Mouse (Mus musculus): ENCODE results near the gene Cspg4. TPM values are rescaled to one million over a fixed set of nuclear protein-coding genes. Genes with fewer than 3 reads are reported as not detected.

The Cspg4 gene
- polyA plus RNA-seq, 1 experiment from 2014 or later = 32.5 TPM

- Histone ChIP-seq H3K4me3 (no peak overlapping the region), H3K4me2 (no peak overlapping the region), H3K36me3 (peaks cover 52% of the 10 kb centered on the region), H3K9ac (0 out of 2 replicates have a peak overlapping the region, but pooled peaks have one; percentile 8), H3K27ac (ENCODE audit: poor library complexity, severe bottlenecking) (0 out of 2 replicates have a peak overlapping the region, but pooled peaks have one; percentile 16), H3K9me3 (replicated peaks) (no peaks in the 10 kb centered on the region), H3K4me1 (replicated peaks) (peaks cover 45% of the 10 kb centered on the region), H3K27me3 (replicated peaks) (no peaks in the 10 kb centered on the region)
- peak; percentile 19; the same call in 1 of the 2 replicates for ATAC-seq (ENCODE audit: insufficient number of reproducible peaks, low FRiP score)
- WGBS = 71% methylated on average over 3 of the region's 3 CpGs
Measured at GRCm38 (mm10) chr9:56881539-56882082, 16.8 kb downstream of the Cspg4 start.

GRCm38 (mm10) chr9:56882283-56882682 lies 17.4 kb downstream of the Cspg4 start:
- Histone ChIP-seq H3K27ac (ENCODE audit: poor library complexity, severe bottlenecking) (0 out of 2 replicates have a peak overlapping the region, but pooled peaks have one; percentile 16), H3K4me1 (replicated peaks) (peaks cover 38% of the 10 kb centered on the region), H3K9ac (no peak overlapping the region), H3K36me3 (peaks cover 56% of the 10 kb centered on the region), H3K9me3 (replicated peaks) (no peaks in the 10 kb centered on the region), H3K27me3 (replicated peaks) (no peaks in the 10 kb centered on the region), H3K4me3 (no peak overlapping the region), H3K4me2 (no peak overlapping the region)
- ATAC-seq (ENCODE audit: insufficient number of reproducible peaks, low FRiP score) = no peak
- WGBS = 64% methylated on average over 4 of the region's 4 CpGs

GRCm38 (mm10) chr9:56882818-56883217 lies 18.0 kb downstream of the Cspg4 start:
- peaks cover 58% of the 10 kb centered on the region for H3K36me3 ChIP-seq
- no peak overlapping the region for H3K9ac ChIP-seq
- peaks cover 36% of the 10 kb centered on the region for H3K4me1 ChIP-seq (replicated peaks)
- H3K27ac ChIP-seq (ENCODE audit: poor library complexity, severe bottlenecking) = no peak overlapping the region
- no peak overlapping the region for H3K4me3 ChIP-seq
- no peak overlapping the region for H3K4me2 ChIP-seq
- no peaks in the 10 kb centered on the region for H3K9me3 ChIP-seq (replicated peaks)
- no peaks in the 10 kb centered on the region for H3K27me3 ChIP-seq (replicated peaks)
- WGBS = 57% methylated on average over 12 of the region's 12 CpGs
- no peak for ATAC-seq (ENCODE audit: insufficient number of reproducible peaks, low FRiP score)

DNA sequence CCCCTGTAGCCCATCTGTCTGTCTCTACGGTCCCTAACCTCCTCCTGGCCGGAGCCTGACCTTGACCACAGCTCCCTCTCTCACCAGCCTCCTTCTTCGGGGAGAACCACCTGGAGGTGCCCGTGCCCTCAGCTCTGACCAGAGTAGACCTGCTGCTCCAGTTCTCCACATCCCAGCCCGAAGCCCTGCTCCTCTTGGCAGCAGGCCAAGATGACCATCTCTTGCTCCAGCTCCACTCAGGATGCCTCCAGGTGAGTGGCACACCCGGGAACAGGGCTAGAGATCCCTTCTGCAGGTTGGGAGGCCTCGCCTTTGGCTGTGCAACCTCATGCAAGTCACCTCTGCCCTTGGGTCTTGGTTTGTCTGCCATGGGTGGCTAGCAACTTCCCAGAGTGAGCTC lies 18.6 kb downstream of the Cspg4 start:
- 87% methylated on average over 7 of the region's 7 CpGs for WGBS
- peaks cover 35% of the 10 kb centered on the region for H3K4me1 ChIP-seq (replicated peaks)
- H3K9me3 ChIP-seq (replicated peaks) = no peaks in the 10 kb centered on the region
- no peak for ATAC-seq (ENCODE audit: insufficient number of reproducible peaks, low FRiP score)
- no peak overlapping the region for H3K4me3 ChIP-seq
- H3K36me3 ChIP-seq = peaks cover 63% of the 10 kb centered on the region
- H3K27ac ChIP-seq (ENCODE audit: poor library complexity, severe bottlenecking) = no peak overlapping the region
- H3K27me3 ChIP-seq (replicated peaks) = no peaks in the 10 kb centered on the region
- no peak overlapping the region for H3K9ac ChIP-seq
- no peak overlapping the region for H3K4me2 ChIP-seq

GRCm38 (mm10) chr9:56884328-56884727 lies 19.5 kb downstream of the Cspg4 start:
- H3K36me3 ChIP-seq = peaks cover 72% of the 10 kb centered on the region
- H3K4me1 ChIP-seq (replicated peaks) = peaks cover 28% of the 10 kb centered on the region
- ATAC-seq (ENCODE audit: insufficient number of reproducible peaks, low FRiP score) = no peak
- H3K9me3 ChIP-seq (replicated peaks) = no peaks in the 10 kb centered on the region
- H3K27ac ChIP-seq (ENCODE audit: poor library complexity, severe bottlenecking) = no peak overlapping the region
- H3K9ac ChIP-seq = no peak overlapping the region; the same call in 1 of the 2 replicates
- H3K27me3 ChIP-seq (replicated peaks) = no peaks in the 10 kb centered on the region
- H3K4me3 ChIP-seq = no peak overlapping the region
- WGBS = 69% methylated on average over 4 of the region's 4 CpGs
- no peak overlapping the region for H3K4me2 ChIP-seq

- H3K27me3 ChIP-seq (replicated peaks) = no peaks in the 10 kb centered on the region
- H3K4me2 ChIP-seq = no peak overlapping the region
- no peak overlapping the region for H3K27ac ChIP-seq (ENCODE audit: poor library complexity, severe bottlenecking)
- H3K4me1 ChIP-seq (replicated peaks) = peaks cover 16% of the 10 kb centered on the region
- no peaks in the 10 kb centered on the region for H3K9me3 ChIP-seq (replicated peaks)
- ATAC-seq (ENCODE audit: insufficient number of reproducible peaks, low FRiP score) = no peak
- no peak overlapping the region for H3K9ac ChIP-seq
- 63% methylated on average over 13 of the region's 13 CpGs for WGBS
- H3K4me3 ChIP-seq = no peak overlapping the region
- peaks cover 85% of the 10 kb centered on the region for H3K36me3 ChIP-seq
Measured at GRCm38 (mm10) chr9:56886113-56886512, 21.3 kb downstream of the Cspg4 start.

GRCm38 (mm10) chr9:56886601-56887000 lies 21.8 kb downstream of the Cspg4 start:
- H3K4me2 ChIP-seq = no peak overlapping the region
- H3K4me3 ChIP-seq = no peak overlapping the region
- peaks cover 15% of the 10 kb centered on the region for H3K4me1 ChIP-seq (replicated peaks)
- no peak overlapping the region for H3K9ac ChIP-seq
- peaks cover 80% of the 10 kb centered on the region for H3K36me3 ChIP-seq
- no peak for ATAC-seq (ENCODE audit: insufficient number of reproducible peaks, low FRiP score)
- no peaks in the 10 kb centered on the region for H3K27me3 ChIP-seq (replicated peaks)
- WGBS = 78% methylated on average over 15 of the region's 15 CpGs
- no peak overlapping the region for H3K27ac ChIP-seq (ENCODE audit: poor library complexity, severe bottlenecking)
- no peaks in the 10 kb centered on the region for H3K9me3 ChIP-seq (replicated peaks)

- no peak for ATAC-seq (ENCODE audit: insufficient number of reproducible peaks, low FRiP score)
Measured at GRCm38 (mm10) chr9:56887581-56887980, 22.7 kb downstream of the Cspg4 start.

GRCm38 (mm10) chr9:56889817-56890216 lies 25.0 kb downstream of the Cspg4 start:
- no peak overlapping the region for H3K4me3 ChIP-seq
- no peak overlapping the region for H3K9ac ChIP-seq
- ATAC-seq (ENCODE audit: insufficient number of reproducible peaks, low FRiP score) = no peak
- 19% methylated on average over 14 of the region's 14 CpGs for WGBS
- no peak overlapping the region for H3K27ac ChIP-seq (ENCODE audit: poor library complexity, severe bottlenecking)
- no peak overlapping the region for H3K4me2 ChIP-seq
- peaks cover 11% of the 10 kb centered on the region; the same call in 1 of the 2 replicates for H3K27me3 ChIP-seq (replicated peaks)
- peaks cover 30% of the 10 kb centered on the region for H3K4me1 ChIP-seq (replicated peaks)
- H3K36me3 ChIP-seq = peaks cover 77% of the 10 kb centered on the region
- no peaks in the 10 kb centered on the region for H3K9me3 ChIP-seq (replicated peaks)

More at GRCm38 (mm10) chr9:56887581-56887980, 22.7 kb downstream of the Cspg4 start:
- H3K36me3 ChIP-seq = peaks cover 84% of the 10 kb centered on the region
- H3K27me3 ChIP-seq (replicated peaks) = peaks cover 6% of the 10 kb centered on the region; the same call in 1 of the 2 replicates
- no peak overlapping the region for H3K9ac ChIP-seq
- no peak overlapping the region for H3K27ac ChIP-seq (ENCODE audit: poor library complexity, severe bottlenecking)
- WGBS = 92% methylated on average over 16 of the region's 16 CpGs
- H3K9me3 ChIP-seq (replicated peaks) = no peaks in the 10 kb centered on the region
- peaks cover 14% of the 10 kb centered on the region for H3K4me1 ChIP-seq (replicated peaks)
- no peak overlapping the region for H3K4me2 ChIP-seq
- no peak overlapping the region for H3K4me3 ChIP-seq

GRCm38 (mm10) chr9:56890522-56891250 lies 25.9 kb downstream of the Cspg4 start:
- Histone ChIP-seq H3K9ac (no peak overlapping the region), H3K4me1 (replicated peaks) (peaks cover 30% of the 10 kb centered on the region), H3K36me3 (peaks cover 73% of the 10 kb centered on the region), H3K4me2 (no peak overlapping the region), H3K4me3 (no peak overlapping the region), H3K9me3 (replicated peaks) (no peaks in the 10 kb centered on the region), H3K27ac (ENCODE audit: poor library complexity, severe bottlenecking) (0 out of 2 replicates have a peak overlapping the region, but pooled peaks have one; percentile 37), H3K27me3 (replicated peaks) (peaks cover 11% of the 10 kb centered on the region; the same call in 1 of the 2 replicates)
- ATAC-seq (ENCODE audit: insufficient number of reproducible peaks, low FRiP score) = no peak
- 66% methylated on average over 11 of the region's 11 CpGs for WGBS

DNA sequence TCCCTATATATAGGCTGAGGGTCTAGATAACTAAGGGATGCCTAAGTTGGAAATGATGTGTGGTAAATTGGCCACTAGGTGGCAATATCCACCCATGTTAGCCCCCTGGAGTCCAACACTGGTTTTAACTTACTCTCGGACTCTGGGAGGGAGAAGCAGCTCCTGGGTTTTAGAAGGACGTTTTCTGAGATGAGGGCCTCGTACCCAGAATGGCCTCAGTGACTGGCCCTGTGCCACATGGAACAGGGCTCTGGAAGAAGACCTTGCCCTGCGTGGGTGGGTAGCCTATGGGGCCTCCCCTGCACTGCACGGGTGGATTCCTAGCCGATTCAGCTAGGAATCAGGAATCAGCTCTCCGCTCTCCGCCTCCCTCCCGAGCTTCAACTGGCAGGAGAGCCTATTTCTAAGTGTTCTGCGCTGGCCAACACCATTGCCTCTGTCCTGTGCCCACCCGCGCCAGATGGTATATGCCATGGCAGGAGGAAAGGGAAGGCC lies 26.7 kb downstream of the Cspg4 start:
- no peak overlapping the region for H3K4me3 ChIP-seq
- peak overlapping the region; percentile 57; the same call in 1 of the 2 replicates for H3K9ac ChIP-seq
- peaks cover 30% of the 10 kb centered on the region for H3K4me1 ChIP-seq (replicated peaks)
- no peak for ATAC-seq (ENCODE audit: insufficient number of reproducible peaks, low FRiP score)
- peak overlapping the region; percentile 31 for H3K4me2 ChIP-seq
- 36% methylated on average over 12 of the region's 12 CpGs for WGBS
- H3K27me3 ChIP-seq (replicated peaks) = peaks cover 11% of the 10 kb centered on the region; the same call in 1 of the 2 replicates
- no peak overlapping the region for H3K27ac ChIP-seq (ENCODE audit: poor library complexity, severe bottlenecking)
- peaks cover 67% of the 10 kb centered on the region for H3K36me3 ChIP-seq
- no peaks in the 10 kb centered on the region for H3K9me3 ChIP-seq (replicated peaks)
